Mouse (Mus musculus): Measurements from ENCODE around the gene Exd2. TPM values are rescaled to one million over a fixed set of nuclear protein-coding genes. Genes with fewer than 3 reads are reported as not detected.

Gene Exd2
- polyA plus RNA-seq, 1 experiment = 8.5 TPM

DNA sequence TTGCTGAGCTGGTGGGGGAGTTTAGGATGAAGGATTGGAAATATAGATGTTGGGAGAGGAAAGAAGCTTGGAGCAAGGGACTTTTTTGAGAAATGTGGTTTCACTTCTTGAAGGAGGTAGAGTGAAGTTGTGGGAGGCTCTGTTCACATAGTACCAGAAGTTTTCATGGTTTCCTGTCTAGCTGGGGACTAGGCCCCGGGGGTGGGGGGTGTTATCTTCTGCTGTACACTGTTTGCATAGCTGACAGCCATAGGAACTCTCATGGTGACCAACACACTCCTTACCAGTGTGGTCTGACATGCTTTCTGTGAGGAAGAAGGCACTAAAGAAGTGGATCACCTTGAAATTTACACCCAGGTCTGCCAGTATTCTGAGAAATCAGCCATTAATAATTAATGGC is 32.8 kb downstream of the Exd2 start:
- DNase-seq (ENCODE audit: low read depth) = no peak

DNA sequence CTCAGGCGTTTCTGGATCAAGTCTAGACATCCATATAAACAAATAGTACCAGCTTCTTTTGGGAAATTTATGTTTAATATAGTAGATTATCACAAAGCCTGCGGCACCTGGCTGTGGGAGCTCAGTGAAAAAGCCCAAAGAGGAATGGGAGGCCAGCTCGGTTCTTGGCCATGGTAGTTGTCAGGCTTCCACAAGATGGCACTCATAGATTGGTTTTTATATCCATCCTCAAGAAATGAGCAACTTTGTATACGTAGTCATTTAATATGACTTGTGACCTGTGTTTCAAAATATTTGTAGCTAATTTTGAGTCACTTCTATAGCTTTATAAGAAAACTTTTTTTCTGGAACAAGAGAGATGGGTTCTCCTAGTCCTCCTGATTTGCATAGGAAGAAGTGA is 35.5 kb downstream of the Exd2 start:
- no peak for DNase-seq (ENCODE audit: low read depth)

DNA sequence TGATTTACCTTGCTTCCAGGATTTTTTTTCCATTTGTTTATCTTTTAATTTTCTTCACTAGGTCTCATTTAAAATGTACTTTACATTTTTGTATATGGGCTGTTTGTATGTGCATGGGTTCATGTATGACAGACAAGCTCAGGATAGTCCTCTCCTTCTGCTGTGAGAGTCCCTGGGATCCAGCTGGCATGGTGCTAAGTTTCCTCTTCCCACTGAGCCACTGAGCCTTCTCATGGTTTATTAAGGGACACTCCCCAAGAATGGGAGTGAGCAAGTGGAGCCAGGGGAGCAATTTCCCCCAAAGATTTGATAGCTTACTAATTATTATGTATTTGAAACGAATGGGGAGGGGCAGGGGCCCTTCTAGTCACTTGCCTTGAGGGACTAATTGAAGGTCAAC is 37.6 kb downstream of the Exd2 start:
- no peak for DNase-seq (ENCODE audit: low read depth)

DNA sequence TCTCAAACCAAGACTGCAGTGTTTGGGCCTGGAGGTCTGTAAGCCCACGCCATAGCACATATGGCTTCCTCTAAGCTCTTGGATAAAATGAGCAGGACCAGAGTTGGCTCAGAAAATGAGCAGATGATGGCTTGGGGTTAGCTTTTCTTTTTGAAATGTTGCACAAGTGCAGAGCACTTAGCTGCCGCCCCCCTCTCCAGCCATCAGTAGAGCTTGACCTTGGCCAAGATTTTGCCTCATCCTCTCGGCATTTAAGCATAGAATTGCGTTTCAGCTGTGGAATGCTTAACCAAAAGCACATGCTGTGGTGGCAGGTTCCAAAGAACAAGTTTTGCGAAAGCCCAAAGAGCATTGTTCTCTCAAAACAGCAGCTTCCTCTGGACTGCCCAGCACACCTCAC is 41.8 kb downstream of the Exd2 start:
- DNase-seq (ENCODE audit: low read depth) = no peak

DNA sequence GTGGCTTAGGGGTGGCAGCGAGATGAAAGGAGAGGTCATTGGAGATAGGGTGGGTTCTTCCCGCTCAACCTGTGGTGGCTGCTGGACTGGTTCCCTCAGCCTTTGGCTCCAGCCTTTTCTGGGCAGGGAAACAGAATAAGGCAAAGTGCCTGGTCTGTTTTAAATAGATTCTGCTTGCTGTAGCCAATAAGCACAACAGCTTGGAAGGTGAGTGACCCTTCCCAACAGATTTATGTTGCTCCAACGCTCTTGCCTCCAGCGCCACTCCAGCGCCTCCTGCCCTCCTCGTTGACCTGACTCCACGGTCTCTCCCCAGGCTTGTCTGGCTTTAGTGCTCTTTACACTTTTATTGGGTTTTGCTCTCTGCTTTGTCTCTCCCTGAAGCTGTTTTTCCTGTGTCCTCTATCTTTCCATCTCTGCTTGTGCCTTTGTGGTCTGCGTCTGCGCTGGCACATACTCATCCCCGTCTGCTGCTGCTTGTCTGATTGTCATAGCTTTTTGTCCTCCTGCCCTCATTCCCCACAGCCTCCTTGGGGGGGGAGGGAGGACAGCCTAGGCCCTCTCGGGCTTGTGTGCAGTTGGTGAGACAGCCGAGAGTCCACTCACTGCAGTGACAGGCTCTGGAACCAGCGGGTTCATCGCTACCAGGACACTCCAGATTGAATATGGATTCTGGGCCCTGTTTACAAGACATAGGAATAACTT is 44.3 kb downstream of the Exd2 start:
- DNase-seq (ENCODE audit: low read depth) = no peak

DNA sequence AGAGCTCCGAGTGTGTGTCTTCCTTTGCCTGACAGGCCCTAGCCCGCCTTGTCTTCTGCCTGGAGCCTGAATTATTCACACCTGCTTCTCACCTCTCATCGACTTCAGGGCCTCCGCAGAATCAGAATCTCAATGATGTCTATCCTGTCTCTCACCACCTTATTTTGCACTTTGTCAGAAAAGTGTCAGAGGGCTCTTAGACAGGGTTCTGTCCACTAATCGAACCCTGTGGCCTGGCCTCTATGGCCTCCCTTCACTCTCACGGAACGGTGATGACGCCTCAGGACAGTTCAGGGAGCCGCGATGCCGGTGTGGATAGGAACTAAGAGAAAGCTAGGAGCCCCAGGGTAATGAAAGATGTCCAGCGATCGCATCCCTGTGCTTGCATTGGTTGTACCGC is 55.1 kb downstream of the Exd2 start, which contains the start of gene Galnt16:
Galnt16 (plus strand) TSS at position 301 of the 400 bp plus-strand sequence.
- no peak for DNase-seq (ENCODE audit: low read depth)

DNA sequence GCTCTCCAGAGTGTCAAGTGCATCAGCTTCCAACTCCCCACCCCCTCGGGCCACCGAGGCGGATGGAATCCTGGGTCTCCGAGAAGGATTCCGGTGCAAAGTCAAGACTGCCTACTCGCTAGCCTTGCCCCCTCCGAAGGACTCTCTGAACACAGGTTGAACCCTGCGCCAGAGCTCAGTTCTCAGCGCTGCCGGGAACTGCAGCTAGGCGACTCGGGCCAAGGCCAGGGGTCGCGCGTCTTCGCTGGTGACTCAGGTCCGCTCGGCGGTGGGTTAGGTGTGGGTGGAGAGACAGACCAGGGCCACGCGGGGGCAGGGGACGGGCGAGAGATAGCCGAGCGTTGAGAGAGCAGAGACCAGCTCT is 55.5 kb downstream of the Exd2 start:
- DNase-seq (ENCODE audit: low read depth) = no peak

DNA sequence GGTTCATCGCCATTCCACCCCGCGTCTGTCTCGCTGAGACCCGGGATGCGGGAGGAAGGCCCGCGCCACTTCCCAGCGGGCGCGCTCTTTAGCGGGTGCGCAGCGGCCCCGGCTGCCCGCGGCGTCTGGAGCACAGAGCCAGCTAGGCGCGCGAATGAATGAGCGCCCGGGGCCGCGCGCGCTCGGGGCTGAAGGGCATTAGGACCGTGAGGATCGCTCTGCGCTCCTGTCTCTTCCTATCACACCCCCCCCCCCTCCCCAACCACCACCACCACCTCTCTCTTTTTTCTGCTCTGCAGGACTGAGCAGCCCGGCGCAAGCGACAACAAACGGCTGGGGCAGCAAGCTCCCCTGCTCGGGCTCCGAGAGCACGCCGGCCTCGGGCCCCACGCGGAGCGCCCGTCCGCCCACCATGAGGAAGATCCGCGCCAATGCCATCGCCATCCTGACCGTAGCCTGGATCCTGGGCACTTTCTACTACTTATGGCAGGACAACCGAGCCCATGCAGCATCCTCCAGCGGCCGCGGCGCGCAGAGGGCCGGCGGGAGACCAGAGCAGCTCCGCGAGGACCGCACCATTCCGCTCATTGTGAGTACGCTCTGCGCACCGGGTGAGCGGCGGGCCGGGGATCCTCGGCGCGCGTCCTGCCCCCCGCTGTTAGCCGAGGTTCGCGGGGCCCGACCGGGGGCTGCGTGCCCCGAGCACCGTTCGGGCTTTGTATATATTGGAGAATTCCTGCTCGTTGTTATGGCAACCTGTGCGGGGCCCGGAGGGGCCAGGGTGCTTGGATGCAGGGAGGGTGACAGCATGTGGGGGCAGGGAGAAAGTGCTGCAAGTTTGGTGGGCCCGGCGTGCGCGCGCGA is 56.1 kb downstream of the Exd2 start:
- no peak for DNase-seq (ENCODE audit: low read depth)

DNA sequence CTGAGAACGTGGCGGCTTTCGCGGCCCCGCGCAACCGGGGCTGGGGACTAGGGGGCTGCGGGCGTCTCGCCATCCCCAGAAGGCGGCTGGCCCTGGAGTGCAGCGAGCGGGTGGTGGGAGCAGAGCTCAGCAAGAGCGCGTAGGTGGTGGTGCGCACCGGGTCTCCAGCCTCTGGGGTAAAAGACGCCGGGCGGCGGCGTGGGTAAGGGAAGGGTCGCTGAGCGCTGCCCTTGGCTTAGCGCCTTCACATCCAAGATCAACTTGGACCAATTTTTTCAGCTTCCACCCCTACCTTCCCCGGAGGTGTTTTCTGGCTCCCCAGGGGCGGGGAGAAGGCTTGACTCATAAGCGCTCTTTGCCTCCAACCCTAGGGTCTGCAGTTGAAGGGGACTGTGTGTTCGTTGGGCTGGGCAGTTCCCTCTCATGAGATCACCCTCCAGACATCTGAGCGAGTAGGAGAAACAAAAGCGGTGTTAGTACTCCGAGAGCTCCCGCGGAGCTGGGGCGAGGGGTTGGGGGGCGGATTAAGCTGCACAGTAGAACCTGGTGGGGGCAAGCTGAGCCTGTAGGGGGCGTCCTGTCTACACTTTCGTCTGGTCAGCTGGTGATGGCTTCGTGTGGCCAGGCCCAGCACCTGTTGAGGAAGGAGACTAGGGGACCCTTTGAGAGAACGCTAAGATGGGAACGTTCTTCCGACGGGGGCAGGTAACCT is 56.9 kb downstream of the Exd2 start:
- DNase-seq (ENCODE audit: low read depth) = no peak

DNA sequence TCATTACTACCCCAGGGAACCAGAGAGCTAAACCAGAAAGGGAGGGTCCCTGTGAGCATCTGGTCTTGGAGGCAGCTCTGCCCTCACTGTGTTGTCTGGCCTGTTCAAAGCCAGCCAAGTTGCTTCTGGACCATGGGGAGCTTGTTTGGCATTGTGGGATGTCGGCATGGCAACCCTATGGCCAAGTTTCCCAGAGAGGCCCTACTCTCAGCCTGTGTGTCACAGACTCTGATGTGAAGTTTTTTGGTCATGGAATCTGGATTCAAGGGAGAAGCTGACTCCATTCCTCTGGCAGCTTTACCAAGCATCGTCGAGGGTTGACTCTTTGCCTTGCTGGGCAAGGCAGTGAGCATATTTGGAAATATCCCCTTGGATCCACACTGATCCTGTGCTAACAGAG is 59.1 kb downstream of the Exd2 start:
- no peak for DNase-seq (ENCODE audit: low read depth)

DNA sequence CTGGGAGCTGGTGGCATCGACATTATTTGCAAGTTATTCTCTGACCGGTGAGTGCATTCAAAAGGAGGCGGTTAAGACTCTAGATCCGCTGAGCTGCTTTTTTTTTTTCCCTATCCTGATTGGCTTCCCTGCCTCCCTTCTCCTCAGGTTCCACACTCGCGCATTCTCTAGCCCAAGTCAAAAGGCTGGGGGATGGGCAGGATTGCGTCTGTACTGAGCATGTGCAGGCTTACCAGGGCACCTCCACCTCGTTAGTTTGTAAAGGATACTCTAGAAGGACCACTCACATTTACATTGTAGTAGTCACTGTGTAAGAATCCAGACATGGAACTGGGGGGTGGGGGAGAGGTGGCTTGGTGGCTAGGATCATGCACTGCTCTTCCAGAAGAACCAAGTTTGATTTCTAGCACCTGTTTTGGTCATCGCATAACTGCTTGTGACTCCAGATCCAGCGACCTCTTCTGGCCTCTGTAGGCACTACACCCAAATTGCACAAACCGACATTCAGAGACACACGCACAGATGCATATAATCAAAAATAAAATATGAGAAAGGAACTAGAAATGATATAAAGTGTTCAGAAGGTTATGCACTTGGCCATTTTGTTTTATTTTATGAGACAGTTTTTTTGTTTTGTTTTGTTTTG is 61.5 kb downstream of the Exd2 start:
- DNase-seq (ENCODE audit: low read depth) = no peak

DNA sequence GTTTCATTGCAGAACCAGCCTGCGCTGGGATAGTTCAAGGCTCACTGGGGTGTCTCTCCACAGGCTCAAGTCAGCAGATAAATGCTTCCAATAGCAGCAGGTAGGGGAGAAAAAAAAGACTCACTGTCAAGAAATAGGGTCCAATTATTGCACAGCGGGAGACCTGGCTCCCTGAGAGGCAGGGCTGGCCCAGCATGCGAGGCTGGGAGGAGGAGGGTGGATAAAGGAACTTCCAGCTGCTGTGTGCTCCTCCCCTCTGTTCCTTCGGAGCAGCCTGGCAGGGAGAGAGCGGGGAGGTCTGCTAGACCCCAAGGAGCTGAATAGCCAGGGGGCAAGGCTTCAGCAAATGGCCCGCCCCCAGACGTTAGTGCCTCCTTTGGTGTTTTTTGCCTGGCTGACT is 62.6 kb downstream of the Exd2 start:
- DNase-seq (ENCODE audit: low read depth) = no peak

DNA sequence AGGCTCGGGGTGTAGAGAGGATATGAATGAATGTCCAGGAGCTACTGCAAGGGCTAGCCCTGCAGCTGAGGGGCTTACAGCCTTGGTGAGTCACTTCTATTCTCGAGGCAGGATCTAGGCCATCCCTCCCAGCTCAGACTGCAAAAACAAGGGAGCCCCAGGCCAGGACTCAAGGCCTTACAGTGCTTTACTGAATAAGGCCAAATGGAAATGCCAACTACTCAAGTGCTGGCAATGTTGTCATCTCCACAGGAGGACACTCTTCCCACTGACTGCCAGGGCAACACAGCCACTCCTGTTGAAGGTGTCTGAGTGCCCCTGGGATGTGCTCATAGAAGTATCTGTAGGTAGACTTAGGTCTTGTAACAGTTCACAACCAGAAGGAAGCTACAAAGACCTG is 63.6 kb downstream of the Exd2 start:
- DNase-seq (ENCODE audit: low read depth) = no peak

DNA sequence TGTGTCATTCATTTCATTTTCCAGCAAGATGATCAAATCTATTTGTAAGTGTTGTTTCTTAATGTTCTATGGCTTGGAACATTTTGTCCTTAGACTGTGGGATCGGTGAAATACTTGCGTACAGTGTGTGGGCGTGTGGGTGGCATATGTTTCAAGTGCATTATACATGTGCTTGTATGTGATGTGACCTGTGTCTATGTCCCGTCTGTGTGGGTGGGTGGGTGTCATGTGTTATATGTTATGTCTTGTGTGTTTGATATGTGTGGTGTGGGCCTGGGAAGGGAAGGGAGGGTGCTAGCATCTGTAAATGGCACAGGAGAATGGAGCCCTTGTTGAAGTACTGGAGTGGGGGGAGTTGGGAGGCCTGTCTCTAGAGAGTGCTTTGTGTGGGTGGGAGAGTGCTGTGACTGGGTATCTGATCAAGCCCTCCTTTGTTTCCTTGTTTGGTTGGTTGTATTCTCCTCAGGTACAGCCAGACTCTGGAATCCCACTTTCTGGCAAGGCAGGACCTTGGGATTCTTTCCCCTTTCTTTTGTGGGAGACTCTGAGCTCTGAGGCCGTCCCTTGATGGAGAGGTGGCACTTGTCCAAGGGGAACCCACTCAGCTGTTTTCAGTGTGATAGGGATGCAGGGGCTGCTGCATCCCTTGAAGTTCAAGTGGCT is 65.0 kb downstream of the Exd2 start:
- peak; percentile 10 for DNase-seq (ENCODE audit: low read depth)

DNA sequence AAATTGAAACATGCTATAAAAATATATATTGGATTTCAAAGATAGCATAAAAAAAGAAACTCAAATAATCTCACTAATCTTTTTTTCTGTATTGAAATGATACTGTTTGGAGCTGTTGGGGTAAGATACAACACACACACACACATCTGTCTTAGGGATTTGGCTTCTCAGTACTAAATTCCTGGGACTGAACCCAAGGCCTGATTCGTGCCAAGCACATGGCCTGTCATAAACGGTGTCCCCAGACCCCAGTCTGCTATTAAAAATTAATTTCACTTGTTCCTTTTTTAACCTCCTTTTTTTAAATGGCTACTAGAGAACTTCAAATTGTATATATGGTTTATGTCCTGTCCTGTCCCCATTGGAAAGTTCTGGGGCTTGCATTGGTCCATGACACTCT is 67.2 kb downstream of the Exd2 start:
- no peak for DNase-seq (ENCODE audit: low read depth)

DNA sequence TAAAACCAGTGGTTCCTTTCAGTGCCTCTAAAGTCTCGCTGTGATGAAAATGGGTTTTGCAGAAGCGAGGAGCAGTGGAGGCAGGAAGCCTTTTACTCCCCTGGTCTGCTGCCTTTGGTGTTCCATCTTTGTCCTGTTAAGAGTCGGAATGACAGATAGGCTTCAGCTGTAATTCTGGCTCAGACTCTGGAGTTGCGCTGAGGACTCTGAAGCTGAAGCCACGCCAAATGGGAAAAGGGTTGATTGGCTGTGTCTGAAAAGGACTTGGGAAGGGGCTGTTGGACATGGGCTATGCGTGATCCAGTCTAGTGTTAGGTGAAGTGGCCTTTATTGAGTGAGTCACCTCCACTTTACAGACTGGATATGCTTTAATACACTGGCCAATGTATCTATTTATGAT is 67.7 kb downstream of the Exd2 start:
- DNase-seq (ENCODE audit: low read depth) = no peak

DNA sequence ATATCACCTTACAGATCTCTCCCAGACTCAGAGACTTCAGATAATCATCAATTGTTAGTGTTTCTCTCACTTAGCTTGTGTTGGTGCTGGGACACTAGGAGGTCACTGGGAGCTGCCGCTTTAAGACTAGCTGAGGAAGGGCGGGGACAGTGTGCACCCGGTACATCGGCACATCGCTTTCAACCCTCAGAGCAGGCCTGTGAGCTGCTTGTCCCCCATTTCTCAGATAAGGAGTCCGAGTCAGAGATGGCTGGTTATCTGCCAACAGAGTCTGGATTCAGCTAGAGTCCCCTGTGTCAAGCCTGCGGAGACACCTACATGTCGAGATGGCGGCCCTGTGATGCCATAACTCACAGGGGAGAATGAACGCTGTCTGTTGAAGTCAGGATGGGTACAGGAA is 68.7 kb downstream of the Exd2 start:
- no peak for DNase-seq (ENCODE audit: low read depth)

DNA sequence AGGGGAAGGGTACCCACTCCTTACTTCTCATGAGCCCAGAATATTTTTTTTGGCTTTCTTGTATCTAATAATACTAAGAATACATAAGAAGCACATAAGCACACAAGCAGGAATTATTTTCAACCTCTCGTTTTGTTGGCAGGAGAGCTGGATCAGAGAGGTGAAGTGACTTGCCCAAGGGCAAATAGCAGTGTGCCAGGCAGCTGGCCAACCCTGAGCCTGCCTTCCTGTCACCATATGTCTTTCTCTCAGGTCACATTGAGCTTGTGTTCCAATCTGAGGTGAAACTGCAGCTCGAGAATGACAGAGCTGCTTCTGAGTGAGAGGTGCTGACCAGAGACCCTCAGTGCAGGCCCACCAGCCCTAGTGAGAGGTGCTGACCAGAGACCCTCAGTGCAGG is 71.0 kb downstream of the Exd2 start:
- DNase-seq (ENCODE audit: low read depth) = no peak

DNA sequence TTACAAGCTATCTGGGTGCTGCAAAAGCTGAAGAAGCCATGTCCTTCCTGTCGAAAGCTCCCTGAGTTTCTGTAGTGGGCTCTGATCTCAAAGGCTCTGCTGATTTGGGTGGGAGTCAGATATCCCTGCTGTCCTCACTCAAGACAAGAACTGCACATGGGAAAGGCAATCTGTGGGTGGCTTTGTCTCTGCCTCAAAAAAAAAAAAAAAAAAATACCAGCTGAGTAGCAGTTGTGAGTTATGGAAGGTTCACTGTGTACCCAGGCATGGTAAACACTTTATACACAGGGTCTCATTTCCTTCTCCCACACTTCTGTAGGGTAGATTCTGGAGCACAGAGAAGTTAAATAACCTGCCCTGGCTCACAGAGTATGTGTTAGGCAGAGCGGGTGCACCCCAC is 74.4 kb downstream of the Exd2 start:
- DNase-seq (ENCODE audit: low read depth) = no peak

DNA sequence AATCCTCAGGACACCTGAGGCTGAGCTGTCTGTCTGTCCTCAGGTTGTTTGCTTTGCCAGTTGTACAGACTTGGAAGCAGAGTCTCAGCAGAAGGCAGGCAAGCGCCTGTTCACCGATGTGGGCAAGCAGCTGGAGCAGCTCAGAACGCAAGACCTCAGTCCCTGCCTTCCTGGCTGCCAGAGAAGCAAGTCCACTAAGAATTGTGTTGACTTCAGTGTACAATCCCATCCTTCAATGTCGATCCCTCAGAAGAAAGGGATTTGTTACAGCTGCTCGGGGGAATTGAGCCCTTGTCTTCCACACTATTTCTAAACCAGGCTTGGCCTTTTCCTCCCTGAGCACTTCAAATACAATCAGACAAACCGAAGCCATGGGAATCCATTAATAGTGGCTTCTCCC is 75.4 kb downstream of the Exd2 start:
- DNase-seq (ENCODE audit: low read depth) = no peak

DNA sequence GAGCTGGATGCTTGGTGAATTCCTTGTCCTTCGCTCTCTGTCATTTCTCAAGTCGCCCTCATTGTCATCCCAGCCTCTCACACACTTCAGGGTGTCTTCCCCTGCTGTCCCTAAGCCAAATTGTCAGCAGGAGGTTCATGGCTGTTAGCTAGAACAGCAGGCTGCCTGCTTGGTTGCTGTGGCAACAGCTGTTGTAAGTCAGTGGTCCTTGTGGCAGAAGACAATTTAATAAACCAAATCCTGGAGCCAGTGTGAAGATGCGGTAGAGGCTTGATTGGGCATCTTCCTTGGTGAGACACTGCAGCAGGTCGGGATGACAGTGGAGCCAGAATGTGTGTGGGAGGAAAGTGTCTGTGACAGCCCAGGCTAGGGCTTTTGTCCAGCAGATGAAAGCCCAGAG is 82.4 kb downstream of the Exd2 start:
- no peak for DNase-seq (ENCODE audit: low read depth)

DNA sequence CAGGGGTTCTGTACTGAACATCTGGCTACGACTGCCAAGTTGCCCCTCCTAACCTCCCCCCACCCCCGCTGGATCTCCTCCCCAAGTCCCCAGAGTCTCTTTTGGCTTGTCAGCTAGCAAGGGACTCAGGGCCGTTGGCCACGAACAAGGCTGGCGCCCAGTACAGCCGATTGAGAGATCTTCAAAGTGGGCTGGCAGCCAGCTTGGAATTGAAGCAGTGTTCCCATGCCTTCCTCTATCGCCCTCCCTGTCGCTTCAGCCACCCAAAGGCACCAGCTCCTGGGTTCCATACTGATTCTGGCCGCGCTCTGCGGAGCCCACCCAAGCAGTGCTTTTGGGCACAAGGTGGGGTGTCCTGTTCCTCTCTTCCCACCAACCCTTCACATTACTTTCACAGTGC is 86.8 kb downstream of the Exd2 start:
- DNase-seq (ENCODE audit: low read depth) = no peak
